ENCODE assay signal across 9 mouse cellular contexts in genomic region chr5:123975668-123976180, GRCm38 (mm10). TPM values are rescaled to one million over a fixed set of nuclear protein-coding genes. Genes with fewer than 3 reads are reported as not detected.
DNase-seq lines count a peak whose midpoint lies in the region; ATAC-seq and TF ChIP-seq lines count a peak whose summit lies in the region.
"Had no signal": no experiment of that assay in that cellular context is flagged by ENCODE, and none has a peak within 500 bp of the region (broad histone marks: within the 10 kb centered on the region; RNA-seq: fewer than 3 reads in every experiment).

No protein-coding gene starts in this region.

- peak overlapping the region; percentile 79; the same call in 1 of the 2 replicates for H3K4me2 ChIP-seq in forebrain, postnatal 0 days (ENCODE audit: low read depth)
- no peak overlapping the region for H3K4me2 ChIP-seq in forebrain, embryonic 13.5 days
- peak overlapping the region; percentile 94 for H3K4me2 ChIP-seq in lung, embryonic 14.5 days
- H3K4me2 ChIP-seq: limb, embryonic 12.5 days had no signal

- no peaks in the 10 kb centered on the region for H3K27me3 ChIP-seq in forebrain, postnatal 0 days (ENCODE audit: insufficient read depth, low read length)
- no peaks in the 10 kb centered on the region for H3K27me3 ChIP-seq in forebrain, embryonic 13.5 days
- H3K27me3 ChIP-seq in kidney, adult 2 months (replicated peaks; ENCODE audit: control insufficient read depth, insufficient read depth, low read length): no peaks in the 10 kb centered on the region
- peaks cover 23% of the 10 kb centered on the region for H3K27me3 ChIP-seq in lung, embryonic 14.5 days (ENCODE audit: insufficient read depth, low read length)

- 75% methylated on average over 6 of the region's 6 CpGs for WGBS in forebrain, postnatal 0 days
- 77% methylated on average over 6 of the region's 6 CpGs for WGBS in forebrain, embryonic 13.5 days
- 28% methylated on average over 6 of the region's 6 CpGs for WGBS in kidney, adult 2 months
- 41% methylated on average over 6 of the region's 6 CpGs for WGBS in lung, embryonic 14.5 days

- no peak for DNase-seq in forebrain, postnatal 0 days
- peak; percentile 70 for DNase-seq in 3134 (ENCODE audit: extremely low read depth, insufficient read length, low spot score)
- DNase-seq in kidney, adult 2 months: peak; percentile 91
- DNase-seq in lung, embryonic 14.5 days: no peak
- no peak for DNase-seq in frontal cortex, postnatal 14 days (ENCODE audit: low spot score in 2 of 2)
- no peak for DNase-seq in spleen, adult 12 weeks (ENCODE audit: low spot score)
- no peak for DNase-seq in cerebellum, postnatal 14 days

- H3K27ac ChIP-seq in forebrain, postnatal 0 days (ENCODE audit: low read depth, low read length): no peak overlapping the region
- H3K27ac ChIP-seq in forebrain, embryonic 13.5 days: no peak overlapping the region
- H3K27ac ChIP-seq in kidney, adult 2 months (ENCODE audit: insufficient read depth, low read depth, low read length): peak overlapping the region; percentile 84
- H3K27ac ChIP-seq in lung, embryonic 14.5 days (ENCODE audit: low read depth): peak overlapping the region; percentile 28; the same call in 1 of the 2 replicates
- H3K27ac ChIP-seq: limb, embryonic 12.5 days had no signal

- ATAC-seq in forebrain, postnatal 0 days: no peak
- no peak for ATAC-seq in forebrain, embryonic 13.5 days
- ATAC-seq in lung, embryonic 14.5 days (ENCODE audit: insufficient read depth): no peak

- TF ChIP-seq CTCF in forebrain, postnatal 0 days (IDR thresholded peaks at IDR 0.05; ENCODE audit: low read depth): no peak
- no peak for TF ChIP-seq CTCF in kidney, adult 2 months (conservative IDR thresholded peaks at IDR 0.05; ENCODE audit: insufficient read depth, insufficient read length, low read depth, low read length)
- TF ChIP-seq CTCF in lung, embryonic 14.5 days (IDR thresholded peaks at IDR 0.05; ENCODE audit: low read depth): no peak

- H3K4me1 ChIP-seq in forebrain, postnatal 0 days (ENCODE audit: insufficient read depth): peaks cover 12% of the 10 kb centered on the region
- H3K4me1 ChIP-seq in forebrain, embryonic 13.5 days: peaks cover 8% of the 10 kb centered on the region
- peaks cover 35% of the 10 kb centered on the region for H3K4me1 ChIP-seq in kidney, adult 2 months (ENCODE audit: control insufficient read depth, insufficient read depth, low read length)
- no peaks in the 10 kb centered on the region; the same call in 1 of the 2 replicates for H3K4me1 ChIP-seq in lung, embryonic 14.5 days (ENCODE audit: insufficient read depth)

- H3K9ac ChIP-seq in forebrain, postnatal 0 days: peak overlapping the region; percentile 80; the same call in 1 of the 2 replicates
- H3K9ac ChIP-seq in forebrain, embryonic 13.5 days: no peak overlapping the region
- no peak overlapping the region for H3K9ac ChIP-seq in lung, embryonic 14.5 days
- H3K9ac ChIP-seq: limb, embryonic 12.5 days had no signal

- no peaks in the 10 kb centered on the region for H3K36me3 ChIP-seq in forebrain, postnatal 0 days (ENCODE audit: insufficient read depth)
- no peaks in the 10 kb centered on the region for H3K36me3 ChIP-seq in forebrain, embryonic 13.5 days (ENCODE audit: poor library complexity, severe bottlenecking)
- no peaks in the 10 kb centered on the region for H3K36me3 ChIP-seq in kidney, adult 2 months (ENCODE audit: control insufficient read depth, insufficient read depth, low read length)
- H3K36me3 ChIP-seq in lung, embryonic 14.5 days (ENCODE audit: insufficient read depth): no peaks in the 10 kb centered on the region
- H3K36me3 ChIP-seq: limb, embryonic 12.5 days had no signal

- H3K4me3 ChIP-seq in forebrain, postnatal 0 days (ENCODE audit: low read depth, low read length): no peak overlapping the region
- no peak overlapping the region for H3K4me3 ChIP-seq in forebrain, embryonic 13.5 days
- peak overlapping the region; percentile 9; the same call in 1 of the 2 replicates for H3K4me3 ChIP-seq in kidney, adult 2 months (ENCODE audit: insufficient read depth, low read depth, low read length)
- no peak overlapping the region for H3K4me3 ChIP-seq in lung, embryonic 14.5 days (ENCODE audit: low read depth, low read length)
- H3K4me3 ChIP-seq: limb, embryonic 12.5 days had no signal

- TF ChIP-seq POLR2A in kidney, adult 2 months (IDR thresholded peaks at IDR 0.05; ENCODE audit: low read depth, low read length): no peak

- no peaks in the 10 kb centered on the region for H3K9me3 ChIP-seq in forebrain, postnatal 0 days (ENCODE audit: low read length)
- no peaks in the 10 kb centered on the region for H3K9me3 ChIP-seq in forebrain, embryonic 13.5 days (replicated peaks)
- H3K9me3 ChIP-seq in lung, embryonic 14.5 days (ENCODE audit: low read depth, low read length): no peaks in the 10 kb centered on the region
- H3K9me3 ChIP-seq: limb, embryonic 12.5 days had no signal

RNA-seq across cellular contexts. Expression of gene Hip1r, which starts 2.3 kb away (rescaled TPM):
- total RNA-seq in forebrain, postnatal 0 days (2014; rRNA removed): 52.2 and 55.0 TPM in 2 replicates
- polyA plus RNA-seq in forebrain, postnatal 0 days (2015; fragmentation: Nextera tagmentation; extraction: Ambion mirVana): 22.2 and 29.8 TPM in 2 replicates
- polyA plus RNA-seq in forebrain, embryonic 13.5 days (2015; fragmentation: Nextera tagmentation; extraction: Ambion mirVana): 16.2 and 16.8 TPM in 2 replicates
- 18.3 and 19.2 TPM in 2 replicates for polyA plus RNA-seq in kidney, adult 2 months (2012; rRNA removed)
- 9.1 and 9.3 TPM in 2 replicates for polyA plus RNA-seq in lung, embryonic 14.5 days (2014; fragmentation: Nextera tagmentation; extraction: Ambion mirVana)

RNA-seq across cellular contexts. Expression of gene Ccdc62, which starts 45.2 kb away (rescaled TPM):
- 3.6 and 3.7 TPM in 2 replicates for total RNA-seq in forebrain, postnatal 0 days (2014; rRNA removed)
- 3.3 and 3.7 TPM in 2 replicates for polyA plus RNA-seq in forebrain, postnatal 0 days (2015; fragmentation: Nextera tagmentation; extraction: Ambion mirVana)
- polyA plus RNA-seq in forebrain, embryonic 13.5 days (2015; fragmentation: Nextera tagmentation; extraction: Ambion mirVana): 5.1 and 6.0 TPM in 2 replicates
- 3.7 and 4.1 TPM in 2 replicates for polyA plus RNA-seq in kidney, adult 2 months (2012; rRNA removed)
- polyA plus RNA-seq in lung, embryonic 14.5 days (2014; fragmentation: Nextera tagmentation; extraction: Ambion mirVana): 8.3 and 9.3 TPM in 2 replicates

RNA-seq across cellular contexts. Expression of gene Gm43518, which starts 48.5 kb away (rescaled TPM):
- total RNA-seq in forebrain, postnatal 0 days (2014; rRNA removed): 0.38 and 0.57 TPM in 2 replicates
- polyA plus RNA-seq in forebrain, postnatal 0 days (2015; fragmentation: Nextera tagmentation; extraction: Ambion mirVana): 0.30 and 1.2 TPM in 2 replicates
- polyA plus RNA-seq in forebrain, embryonic 13.5 days (2015; fragmentation: Nextera tagmentation; extraction: Ambion mirVana): 1.9 and 3.4 TPM in 2 replicates
- 0.56 and 0.64 TPM in 2 replicates for polyA plus RNA-seq in kidney, adult 2 months (2012; rRNA removed)
- 0.95 and 1.4 TPM in 2 replicates for polyA plus RNA-seq in lung, embryonic 14.5 days (2014; fragmentation: Nextera tagmentation; extraction: Ambion mirVana)

RNA-seq across cellular contexts. Expression of gene Vps37b, which starts 56.3 kb away (rescaled TPM):
- total RNA-seq in forebrain, postnatal 0 days (2014; rRNA removed): 62.0 and 62.2 TPM in 2 replicates
- 76.5 and 90.8 TPM in 2 replicates for polyA plus RNA-seq in forebrain, postnatal 0 days (2015; fragmentation: Nextera tagmentation; extraction: Ambion mirVana)
- 86.5 and 92.2 TPM in 2 replicates for polyA plus RNA-seq in forebrain, embryonic 13.5 days (2015; fragmentation: Nextera tagmentation; extraction: Ambion mirVana)
- 22.6 and 24.1 TPM in 2 replicates for polyA plus RNA-seq in kidney, adult 2 months (2012; rRNA removed)
- polyA plus RNA-seq in lung, embryonic 14.5 days (2014; fragmentation: Nextera tagmentation; extraction: Ambion mirVana): 34.8 and 39.3 TPM in 2 replicates

Comparison
In these comparisons a context has a peak if more than half of its experiments do, and no peak if none do; other contexts are left out.
1. DNase-seq: peak in 3134 (single experiment) and kidney, adult 2 months (single experiment); none in forebrain, postnatal 0 days (single experiment), lung, embryonic 14.5 days (single experiment), frontal cortex, postnatal 14 days (0 of 2), spleen, adult 12 weeks (single experiment) and cerebellum, postnatal 14 days (0 of 2).
2. H3K27ac ChIP-seq: peak in kidney, adult 2 months (single experiment) and lung, embryonic 14.5 days (single experiment); none in forebrain, postnatal 0 days (single experiment) and forebrain, embryonic 13.5 days (single experiment).